Mouse (Mus musculus) MEL (cell line): ENCODE data around the gene N4bp1. TPM values are rescaled to one million over a fixed set of nuclear protein-coding genes. Genes with fewer than 3 reads are reported as not detected.

ENCODE experiments used
- DNase-seq: peaks from one replicate; pipeline ENCODE4 v3.0.0; 2011; ENCODE audit warnings: low read depth, low spot score
- H3K27ac ChIP-seq: 2 replicates; pipeline ENCODE4 v1.5.1; 2012; ENCODE audit warnings: low read depth, mild to moderate bottlenecking, control low read depth, low read length, moderate library complexity; ENCODE audit not compliant: control insufficient read depth
- H3K27me3 ChIP-seq, 2 experiments: fragments of 150-350 bp in 1 of 2; sonication (generic) in 1 of 2; 2 replicates each; pipeline ENCODE4 v1.6.1; 2012; ENCODE audit warnings: low read length in 2 of 2, mild to moderate bottlenecking in 2 of 2, improper control_type of control experiment in 1 of 2, moderate library complexity in 1 of 2; ENCODE audit not compliant: insufficient read depth in 2 of 2, control insufficient read depth in 1 of 2
- H3K36me3 ChIP-seq, 2 experiments: 2 replicates each; pipeline ENCODE4 v1.6.1; 2012 to 2014; ENCODE audit warnings: low read length in 2 of 2, improper control_type of control experiment in 1 of 2, inconsistent platforms in 1 of 2, mild to moderate bottlenecking in 1 of 2; ENCODE audit not compliant: insufficient read depth in 2 of 2, control insufficient read depth in 1 of 2
- H3K4me1 ChIP-seq, 2 experiments: fragments of 150-350 bp in 1 of 2; sonication (generic) in 1 of 2; 2 replicates each; pipeline ENCODE4 v1.6.1; 2012; ENCODE audit warnings: low read length in 2 of 2, improper control_type of control experiment in 1 of 2, mild to moderate bottlenecking in 1 of 2; ENCODE audit not compliant: insufficient read depth in 2 of 2, control insufficient read depth in 1 of 2
- H3K4me3 ChIP-seq, 2 experiments: fragments of 150-350 bp in 1 of 2; sonication (generic) in 1 of 2; 2 replicates each; pipeline ENCODE4 v1.5.1; 2012; ENCODE audit warnings: low read depth in 2 of 2, low read length in 2 of 2, mild to moderate bottlenecking in 2 of 2, moderate library complexity in 2 of 2, control low read depth in 1 of 2, improper control_type of control experiment in 1 of 2; ENCODE audit not compliant: control insufficient read depth in 1 of 2, insufficient read depth in 1 of 2
- H3K79me2 ChIP-seq: 2 replicates; pipeline ENCODE4 v1.6.1; 2012; ENCODE audit warnings: mild to moderate bottlenecking, low read length, moderate library complexity; ENCODE audit not compliant: control insufficient read depth, poor library complexity, insufficient read depth
- H3K9ac ChIP-seq: 2 replicates; pipeline ENCODE4 v1.6.1; 2012; ENCODE audit warnings: low read depth, mild to moderate bottlenecking, control low read depth, low read length, moderate library complexity; ENCODE audit not compliant: control insufficient read depth, poor library complexity, severe bottlenecking
- H3K9me3 ChIP-seq: fragments of 150-350 bp; sonication (generic); replicated peaks from 2 replicates; pipeline ENCODE4 v1.6.1; 2012; ENCODE audit warnings: mild to moderate bottlenecking, low read length, improper control_type of control experiment, moderate library complexity; ENCODE audit not compliant: insufficient read depth
- BHLHE40 ChIP-seq: IDR thresholded peaks from 2 replicates; pipeline ENCODE4 v1.6.1; 2012; ENCODE audit warnings: low read depth, mild to moderate bottlenecking, inconsistent platforms, low read length, improper control_type of control experiment, borderline replicate concordance
- CHD2 ChIP-seq: IDR thresholded peaks from 2 replicates; pipeline ENCODE4 v1.6.1; 2011; ENCODE audit warnings: low read length, improper control_type of control experiment
- E2F4 ChIP-seq: IDR thresholded peaks from 2 replicates; pipeline ENCODE4 v1.6.1; 2011; ENCODE audit warnings: low read depth, low read length, improper control_type of control experiment, borderline replicate concordance
- HCFC1 ChIP-seq: IDR thresholded peaks from 2 replicates; pipeline ENCODE4 v1.6.1; 2012; ENCODE audit warnings: low read depth, mild to moderate bottlenecking, inconsistent platforms, low read length, improper control_type of control experiment, moderate library complexity
- KAT2A ChIP-seq: conservative IDR thresholded peaks from 2 replicates; pipeline ENCODE4 v1.6.1; 2012; ENCODE audit warnings: low read depth, low read length, improper control_type of control experiment, inconsistent platforms
- MEF2A ChIP-seq: IDR thresholded peaks from 2 replicates; pipeline ENCODE4 v1.6.1; 2014; ENCODE audit warnings: low read depth, mild to moderate bottlenecking, inconsistent platforms, low read length, improper control_type of control experiment; ENCODE audit not compliant: poor library complexity, insufficient replicate concordance, severe bottlenecking; ENCODE audit errors: extremely low read depth
- MYC ChIP-seq: IDR thresholded peaks from 2 replicates; pipeline ENCODE4 v1.6.1; 2011; ENCODE audit warnings: low read depth, mild to moderate bottlenecking, low read length, improper control_type of control experiment, moderate library complexity
- SIN3A ChIP-seq: IDR thresholded peaks from 2 replicates; pipeline ENCODE4 v1.6.1; 2012; ENCODE audit warnings: low read length, improper control_type of control experiment, inconsistent platforms
- SMC3 ChIP-seq: IDR thresholded peaks from 2 replicates; pipeline ENCODE4 v1.6.1; 2011; ENCODE audit warnings: low read depth, low read length, improper control_type of control experiment
- UBTF ChIP-seq: IDR thresholded peaks from 2 replicates; pipeline ENCODE4 v1.6.1; 2012; ENCODE audit warnings: low read depth, mild to moderate bottlenecking, inconsistent platforms, low read length, improper control_type of control experiment, moderate library complexity, borderline replicate concordance; ENCODE audit not compliant: insufficient read depth
- USF1 ChIP-seq: IDR thresholded peaks from 2 replicates; pipeline ENCODE4 v1.6.1; 2014; ENCODE audit warnings: low read depth, mild to moderate bottlenecking, inconsistent platforms, low read length, improper control_type of control experiment, moderate library complexity
- USF2 ChIP-seq, 2 experiments: IDR thresholded peaks; 2 replicates each; pipeline ENCODE4 v1.6.1; 2011 to 2012; ENCODE audit warnings: improper control_type of control experiment in 2 of 2, low read length in 2 of 2, borderline replicate concordance in 1 of 2, inconsistent platforms in 1 of 2, low read depth in 1 of 2, mild to moderate bottlenecking in 1 of 2; ENCODE audit not compliant: insufficient read depth in 1 of 2
- ZC3H11A ChIP-seq: IDR thresholded peaks from 2 replicates; pipeline ENCODE4 v1.6.1; 2012; ENCODE audit warnings: low read depth, mild to moderate bottlenecking, inconsistent platforms, low read length, improper control_type of control experiment
- ZKSCAN1 ChIP-seq: IDR thresholded peaks from 2 replicates; pipeline ENCODE4 v1.6.1; 2012; ENCODE audit warnings: low read depth, mild to moderate bottlenecking, inconsistent platforms, low read length, improper control_type of control experiment, moderate library complexity
- ZMIZ1 ChIP-seq: IDR thresholded peaks from 2 replicates; pipeline ENCODE4 v1.6.1; 2012; ENCODE audit warnings: low read depth, mild to moderate bottlenecking, inconsistent platforms, low read length, improper control_type of control experiment, moderate library complexity
- ZNF384 ChIP-seq: IDR thresholded peaks from 2 replicates; pipeline ENCODE4 v1.6.1; 2012; ENCODE audit warnings: low read depth, mild to moderate bottlenecking, inconsistent platforms, low read length, improper control_type of control experiment
- polyA plus RNA-seq, 2 experiments: library from polyadenylated mRNA; stranded (reverse) in 1 of 2; unstranded in 1 of 2; fragments of >175 nt in 1 of 2; fragments of >200 nt in 1 of 2; gene quantifications; 2 replicates each; pipeline versions ENCODE4 v1.2.1 to v1.2.4; 2012; ENCODE audit warnings: low replicate concordance in 2 of 2, low read depth in 1 of 2; ENCODE audit not compliant: insufficient read length in 2 of 2, insufficient read depth in 1 of 2, missing spikeins in 1 of 2
- total RNA-seq: library from RNA; depleted of rRNA; stranded (reverse); fragments of 300-350 nt; gene quantifications from 2 replicates; pipeline ENCODE4 v1.2.3, GENCODE M21; 2012

Gene N4bp1
- total and polyA plus RNA-seq, 3 experiments = 13.4 to 24.0 TPM; not detected in 1

GRCm38 (mm10) chr8:86882568-86883478, 2.2 kb downstream of the N4bp1 start:
- H3K4me1 ChIP-seq = peaks cover 0 to 22% of the 10 kb centered on the region in 2 experiments; a peak in 3 of 4 replicates

GRCm38 (mm10) chr8:86881951-86882350, 3.1 kb downstream of the N4bp1 start:
- H3K9me3 ChIP-seq = no peaks in the 10 kb centered on the region
- no peak for DNase-seq
- no peak overlapping the region for H3K27ac ChIP-seq
- H3K36me3 ChIP-seq = peaks cover 0 to 14% of the 10 kb centered on the region in 2 experiments; a peak in 2 of 4 replicates
- H3K79me2 ChIP-seq = peaks cover 65% of the 10 kb centered on the region
- H3K4me3 ChIP-seq = no peak overlapping the region
- peaks cover 0 to 16% of the 10 kb centered on the region in 2 experiments; a peak in 3 of 4 replicates for H3K4me1 ChIP-seq
- TF ChIP-seq BHLHE40 (no peak), MYC (no peak), KAT2A (no peak)
- no peaks in the 10 kb centered on the region for H3K27me3 ChIP-seq
- H3K9ac ChIP-seq = no peak overlapping the region

More at GRCm38 (mm10) chr8:86882568-86883478, 2.2 kb downstream of the N4bp1 start:
- peaks cover 60% of the 10 kb centered on the region for H3K79me2 ChIP-seq
- peaks cover 0 to 19% of the 10 kb centered on the region in 2 experiments; a peak in 2 of 4 replicates for H3K36me3 ChIP-seq
- no peak overlapping the region for H3K27ac ChIP-seq
- TF ChIP-seq CHD2 (no peak), USF1 (no peak), UBTF (no peak), SIN3A (no peak), SMC3 (no peak), ZNF384 (no peak), ZC3H11A (no peak), ZKSCAN1 (no peak), MYC (no peak), BHLHE40 (no peak), MEF2A (no peak), ZMIZ1 (no peak), USF2 (IDR thresholded peaks at IDR 0.05; ENCODE audit: borderline replicate concordance in 1 of 2, insufficient read depth in 1 of 2, low read depth in 1 of 2, low read length in 2 of 2) (no peak), E2F4 (no peak), KAT2A (no peak), HCFC1 (no peak)
- no peak overlapping the region for H3K9ac ChIP-seq
- DNase-seq = no peak
- peak overlapping the region in 1 of 2 experiments; percentile 13; a peak in 1 of 4 replicates for H3K4me3 ChIP-seq
- H3K27me3 ChIP-seq = no peaks in the 10 kb centered on the region
- H3K9me3 ChIP-seq = no peaks in the 10 kb centered on the region
